Mouse (Mus musculus) brown adipose tissue, adult 24 weeks (tissue): Measurements from ENCODE around the gene Med29. TPM values are rescaled to one million over a fixed set of nuclear protein-coding genes. Genes with fewer than 3 reads are reported as not detected.

Source experiments
- H3K27ac ChIP-seq: fragments of 200-500 bp; replicated peaks from 2 replicates; pipeline ENCODE4 v1.5.1; 2012; ENCODE audit warnings: low read depth, mild to moderate bottlenecking, low read length
- H3K4me1 ChIP-seq: fragments of 200-500 bp; 2 replicates; pipeline ENCODE4 v1.6.1; 2012; ENCODE audit warnings: low read length, mixed read lengths; ENCODE audit not compliant: control insufficient read depth, insufficient read depth, insufficient read length
- H3K4me3 ChIP-seq: fragments of 200-500 bp; 2 replicates; pipeline ENCODE4 v1.5.1; 2012; ENCODE audit warnings: low read depth, mild to moderate bottlenecking, low read length, moderate library complexity; ENCODE audit not compliant: insufficient read depth
- polyA plus RNA-seq: library from polyadenylated mRNA; stranded (reverse); fragments of >200 nt; gene quantifications from 2 replicates; pipeline ENCODE4 v1.2.4, GENCODE M21; 2012; ENCODE audit not compliant: missing spikeins, insufficient read depth, insufficient read length

Gene Med29
- 18.4 and 20.2 TPM in 2 replicates for polyA plus RNA-seq

- peak within 1 kb of the TSS; percentile 66 for H3K27ac ChIP-seq
- peak within 1 kb of the TSS; percentile 85 for H3K4me3 ChIP-seq
- H3K4me1 ChIP-seq, result peaks cover 5% of the 10 kb centered on the region; the same call in 1 of the 2 replicates
These were observed at the start of gene Med29, which contains the start of gene Paf1 for GRCm38 (mm10) chr7:28392429-28393271. Med29 (minus strand) TSS chr7:28392708. Paf1 (plus strand) TSS chr7:28392951.

DNA sequence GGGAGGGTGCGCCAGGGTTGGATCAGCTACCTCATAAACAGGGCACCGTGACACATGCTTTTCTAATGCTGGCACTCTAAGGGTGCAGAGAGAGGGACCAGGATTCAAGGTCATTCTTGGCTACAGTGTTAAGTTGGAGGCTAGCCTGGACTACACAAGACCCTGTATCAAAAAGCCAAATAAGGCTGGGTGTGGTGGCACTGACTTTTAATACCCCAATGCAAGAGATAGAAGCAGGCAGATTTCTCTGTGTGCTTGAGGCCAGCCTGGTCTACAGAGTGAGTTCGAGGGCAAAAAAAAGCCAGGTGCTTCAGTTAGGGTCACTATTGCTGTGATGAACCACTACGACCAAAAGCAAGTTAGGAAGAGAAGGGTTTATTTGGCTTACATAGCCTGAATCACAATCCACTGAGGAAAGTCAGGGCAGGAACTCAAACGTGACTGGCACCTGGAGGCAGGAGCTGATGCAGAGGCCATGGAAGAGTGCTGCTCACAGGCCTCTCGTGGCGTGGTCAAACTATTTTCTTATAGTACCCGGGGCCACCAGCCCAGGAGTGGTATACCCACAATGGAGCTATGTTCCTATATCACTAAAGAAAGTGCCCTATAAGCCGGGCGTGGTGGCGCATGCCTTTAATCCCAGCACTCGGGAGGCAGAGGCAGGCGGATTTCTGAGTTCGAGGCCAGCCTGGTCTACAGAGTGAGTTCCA lies 49.4 kb upstream of the Med29 start:
- H3K27ac ChIP-seq, result peak overlapping the region; percentile 66
- H3K4me3 ChIP-seq, result no peak overlapping the region
- peaks cover 7% of the 10 kb centered on the region for H3K4me1 ChIP-seq

GRCm38 (mm10) chr7:28440739-28441138 lies 48.2 kb upstream of the Med29 start:
- H3K27ac ChIP-seq, result peak overlapping the region; percentile 91
- H3K4me1 ChIP-seq, result peaks cover 7% of the 10 kb centered on the region
- H3K4me3 ChIP-seq, result peak overlapping the region; percentile 49

DNA sequence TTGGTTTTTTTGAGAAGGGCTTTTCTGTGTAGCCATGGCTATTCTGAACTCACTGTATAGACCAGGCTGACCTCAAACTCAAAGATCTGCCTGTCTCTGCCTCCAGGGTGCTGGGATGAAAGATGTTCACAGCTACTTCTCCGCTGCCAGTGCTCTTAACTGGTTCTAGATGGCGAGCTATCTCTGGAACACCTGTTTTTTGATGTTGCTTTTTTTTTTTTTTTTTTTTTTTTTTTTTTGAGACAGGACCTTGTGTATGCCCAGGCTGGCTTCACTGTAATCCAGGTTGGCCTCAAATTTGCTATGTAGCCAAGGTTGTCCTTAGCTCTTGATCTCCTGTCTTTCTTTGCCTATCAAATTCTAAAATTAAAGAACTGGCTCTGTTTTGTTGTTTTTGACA lies 46.3 kb upstream of the Med29 start:
- H3K4me3 ChIP-seq, result no peak overlapping the region
- H3K27ac ChIP-seq, result no peak overlapping the region
- peaks cover 7% of the 10 kb centered on the region for H3K4me1 ChIP-seq

GRCm38 (mm10) chr7:28437964-28438363 lies 45.5 kb upstream of the Med29 start:
- H3K4me1 ChIP-seq, result peaks cover 7% of the 10 kb centered on the region
- H3K27ac ChIP-seq, result no peak overlapping the region
- no peak overlapping the region for H3K4me3 ChIP-seq

GRCm38 (mm10) chr7:28436932-28437570 lies 44.5 kb upstream of the Med29 start, which contains the start of gene Gmfg:
Gmfg (plus strand) TSS chr7:28437447.
- Histone ChIP-seq H3K4me3 (peak within 1 kb of the TSS; percentile 68), H3K4me1 (peaks cover 7% of the 10 kb centered on the region), H3K27ac (peak within 1 kb of the TSS; percentile 89)

- Histone ChIP-seq H3K27ac (peak overlapping the region; percentile 89), H3K4me1 (peaks cover 7% of the 10 kb centered on the region), H3K4me3 (peak overlapping the region; percentile 68)
These were observed 43.9 kb upstream of the Med29 start for GRCm38 (mm10) chr7:28436271-28436904.

- H3K4me1 ChIP-seq, result peaks cover 4% of the 10 kb centered on the region; the same call in 1 of the 2 replicates
- H3K27ac ChIP-seq, result no peak overlapping the region; the same call in 1 of the 2 replicates
- peak overlapping the region; percentile 72 for H3K4me3 ChIP-seq
These were observed 43.3 kb upstream of the Med29 start for GRCm38 (mm10) chr7:28435660-28436259.

- no peaks in the 10 kb centered on the region; the same call in 1 of the 2 replicates for H3K4me1 ChIP-seq
- no peak overlapping the region for H3K27ac ChIP-seq
- no peak overlapping the region for H3K4me3 ChIP-seq
These were observed 39.7 kb upstream of the Med29 start for GRCm38 (mm10) chr7:28432252-28432651.

- no peaks in the 10 kb centered on the region for H3K4me1 ChIP-seq
- H3K27ac ChIP-seq, result no peak overlapping the region
- no peak overlapping the region for H3K4me3 ChIP-seq
These were observed 38.0 kb upstream of the Med29 start for GRCm38 (mm10) chr7:28430512-28430911.

DNA sequence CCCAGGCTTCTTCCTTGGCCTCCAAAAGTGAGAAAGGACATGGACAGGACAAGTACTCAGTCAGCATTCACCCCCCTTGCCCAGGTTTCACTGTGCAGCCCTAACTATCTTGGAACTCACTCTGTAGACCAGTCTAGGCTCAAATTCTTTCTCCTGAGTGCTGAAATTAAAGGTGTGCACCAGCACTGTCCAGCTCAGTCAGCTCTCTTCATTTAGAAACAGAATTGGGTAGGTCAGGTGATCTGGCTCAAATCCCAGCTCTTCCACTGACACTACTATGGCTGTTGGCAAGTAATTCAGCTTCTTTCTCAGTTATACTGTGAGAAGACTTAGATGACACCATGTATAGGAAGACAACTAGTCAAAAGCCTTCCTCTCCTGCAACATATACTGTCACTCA lies 35.2 kb upstream of the Med29 start:
- no peak overlapping the region for H3K4me3 ChIP-seq
- H3K4me1 ChIP-seq, result no peaks in the 10 kb centered on the region
- H3K27ac ChIP-seq, result no peak overlapping the region

- Histone ChIP-seq H3K27ac (no peak overlapping the region), H3K4me1 (no peaks in the 10 kb centered on the region), H3K4me3 (no peak overlapping the region)
These were observed 30.5 kb upstream of the Med29 start for GRCm38 (mm10) chr7:28423018-28423417.

GRCm38 (mm10) chr7:28419416-28419815 lies 26.9 kb upstream of the Med29 start:
- no peak overlapping the region for H3K4me3 ChIP-seq
- H3K27ac ChIP-seq, result no peak overlapping the region; the same call in 1 of the 2 replicates
- no peaks in the 10 kb centered on the region for H3K4me1 ChIP-seq

GRCm38 (mm10) chr7:28418096-28418670 lies 25.7 kb upstream of the Med29 start:
- Histone ChIP-seq H3K4me1 (no peaks in the 10 kb centered on the region), H3K27ac (0 out of 2 replicates have a peak overlapping the region, but pooled peaks have one; percentile 28), H3K4me3 (no peak overlapping the region)
